Mouse (Mus musculus) frontal cortex, postnatal 25 days (tissue): ENCODE measurements around the gene Btbd9.
"Not testable (repeated sequence)": the region's sequence is repeated elsewhere in the genome, so short reads cannot be mapped to it uniquely, and the experiment has no call there.

ENCODE experiments used
- DNase-seq, 2 experiments: peaks; one replicate each; pipeline ENCODE4 v3.0.0; 2022; ENCODE audit warnings: low spot score in 2 of 2

Gene Btbd9

GRCm38 (mm10) chr17:30512531-30512930, 63.8 kb downstream of the Btbd9 start:
- no peak for DNase-seq

GRCm38 (mm10) chr17:30512007-30512406, 64.3 kb downstream of the Btbd9 start:
- no peak for DNase-seq

- no peak for DNase-seq
These were observed 64.9 kb downstream of the Btbd9 start for GRCm38 (mm10) chr17:30511399-30511798.

- no peak for DNase-seq
These were observed 66.1 kb downstream of the Btbd9 start for GRCm38 (mm10) chr17:30510171-30510570.

- DNase-seq: no peak
These were observed 66.6 kb downstream of the Btbd9 start for GRCm38 (mm10) chr17:30509646-30510045.

GRCm38 (mm10) chr17:30507636-30508576, 68.4 kb downstream of the Btbd9 start:
- peak in 1 of 2 experiments; percentile 4 for DNase-seq

- DNase-seq: no peak
These were observed 69.4 kb downstream of the Btbd9 start for GRCm38 (mm10) chr17:30506916-30507315.

GRCm38 (mm10) chr17:30499541-30499940, 76.7 kb downstream of the Btbd9 start:
- DNase-seq: not testable (repeated sequence)

- no peak for DNase-seq
These were observed 77.5 kb downstream of the Btbd9 start for GRCm38 (mm10) chr17:30498779-30499178.

GRCm38 (mm10) chr17:30498376-30498719, 77.9 kb downstream of the Btbd9 start:
- no peak for DNase-seq

- DNase-seq: peak in 1 of 2 experiments; percentile 36
These were observed 78.5 kb downstream of the Btbd9 start for GRCm38 (mm10) chr17:30497525-30498375.

- DNase-seq: no peak
These were observed 80.7 kb downstream of the Btbd9 start for GRCm38 (mm10) chr17:30495567-30495966.

GRCm38 (mm10) chr17:30495154-30495553, 81.1 kb downstream of the Btbd9 start:
- DNase-seq: no peak

GRCm38 (mm10) chr17:30493481-30493880, 82.8 kb downstream of the Btbd9 start:
- no peak for DNase-seq

GRCm38 (mm10) chr17:30492191-30492590, 84.1 kb downstream of the Btbd9 start:
- no peak for DNase-seq

GRCm38 (mm10) chr17:30491601-30492000, 84.7 kb downstream of the Btbd9 start:
- DNase-seq: no peak

GRCm38 (mm10) chr17:30490601-30491000, 85.7 kb downstream of the Btbd9 start:
- DNase-seq: no peak

- no peak for DNase-seq
These were observed 86.2 kb downstream of the Btbd9 start for GRCm38 (mm10) chr17:30490086-30490485.

GRCm38 (mm10) chr17:30489629-30490028, 86.7 kb downstream of the Btbd9 start:
- no peak for DNase-seq

- DNase-seq: no peak
These were observed 88.6 kb downstream of the Btbd9 start for GRCm38 (mm10) chr17:30487695-30488094.

GRCm38 (mm10) chr17:30485067-30485854, 91.0 kb downstream of the Btbd9 start:
- no peak for DNase-seq
